Mouse (Mus musculus) thymus, adult 2 months (tissue): Measurements from ENCODE around the gene Pgm2.

Experiments used
- CTCF ChIP-seq: fragments of 200-500 bp; IDR thresholded peaks from 2 replicates; pipeline ENCODE4 v1.5.1; 2012; ENCODE audit warnings: mild to moderate bottlenecking, control low read depth, low read length, moderate library complexity, borderline replicate concordance; ENCODE audit not compliant: control insufficient read depth, poor library complexity, insufficient read depth; ENCODE audit errors: extremely low read depth
- POLR2A ChIP-seq: fragments of 200-500 bp; IDR thresholded peaks from 2 replicates; pipeline ENCODE4 v1.6.1; 2012; ENCODE audit warnings: mild to moderate bottlenecking, low read length, control low read depth, moderate library complexity; ENCODE audit not compliant: control insufficient read depth, poor library complexity, insufficient read depth; ENCODE audit errors: extremely low read depth

- TF ChIP-seq CTCF (no peak), POLR2A (no peak)
These were observed 18.3 kb upstream of the Pgm2 start for GRCm38 (mm10) chr5:64074455-64074854.
